Mouse (Mus musculus) common myeloid progenitor, adult 5-6 weeks (primary cell): Measurements from ENCODE around the gene Mb. TPM values are rescaled to one million over a fixed set of nuclear protein-coding genes. Genes with fewer than 3 reads are reported as not detected.

ENCODE experiments used
- ATAC-seq: replicated peaks from 2 replicates; pipeline ENCODE4 v1.8.0; 2016; ENCODE audit warnings: low read depth, mild to moderate bottlenecking, moderate TSS enrichment, inconsistent platforms; ENCODE audit not compliant: poor library complexity, severe bottlenecking
- total RNA-seq: library from RNA; stranded (forward); fragments of 200-1000, 187-1606 nt; gene quantifications from 2 replicates; pipeline ENCODE4 v1.2.3, GENCODE M21; 2017

Mb gene
- total RNA-seq, 1 experiment from 2014 or later, result not detected

DNA sequence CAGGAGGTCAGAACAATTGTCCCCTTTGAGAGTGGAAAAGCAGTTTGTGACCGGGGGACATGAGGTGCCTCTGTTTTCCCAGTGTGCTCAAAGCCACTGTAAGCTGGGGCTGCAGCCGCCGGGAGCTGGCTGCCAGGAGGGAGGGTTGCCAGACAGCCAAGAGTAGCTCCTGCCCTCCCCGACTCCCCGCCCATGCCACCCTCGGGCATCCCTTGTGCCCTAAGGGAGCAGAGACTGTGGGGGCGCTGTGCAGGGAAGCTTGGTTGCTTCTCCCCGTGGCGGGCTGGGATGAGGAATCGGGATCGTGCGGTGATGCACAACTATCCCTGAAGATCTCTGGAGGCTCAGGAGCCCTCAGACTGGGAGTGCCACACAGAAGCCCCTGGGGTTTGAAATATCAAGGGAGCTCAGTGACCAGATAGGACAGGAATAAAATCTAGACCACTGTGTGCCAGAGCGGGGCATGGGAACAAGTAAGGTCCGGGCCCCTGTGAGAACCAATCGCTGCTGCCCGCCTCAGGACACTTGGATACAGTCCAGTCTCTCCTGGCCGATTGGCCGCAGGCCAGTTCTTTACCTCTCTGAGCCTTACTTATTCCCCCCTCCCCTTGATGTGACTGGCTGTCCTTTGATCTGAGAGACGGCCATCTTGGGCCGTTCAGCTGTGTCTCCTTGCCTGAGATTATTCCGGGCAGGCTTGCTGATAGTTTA, 51.4 kb downstream of the Mb start:
- ATAC-seq, result no peak

DNA sequence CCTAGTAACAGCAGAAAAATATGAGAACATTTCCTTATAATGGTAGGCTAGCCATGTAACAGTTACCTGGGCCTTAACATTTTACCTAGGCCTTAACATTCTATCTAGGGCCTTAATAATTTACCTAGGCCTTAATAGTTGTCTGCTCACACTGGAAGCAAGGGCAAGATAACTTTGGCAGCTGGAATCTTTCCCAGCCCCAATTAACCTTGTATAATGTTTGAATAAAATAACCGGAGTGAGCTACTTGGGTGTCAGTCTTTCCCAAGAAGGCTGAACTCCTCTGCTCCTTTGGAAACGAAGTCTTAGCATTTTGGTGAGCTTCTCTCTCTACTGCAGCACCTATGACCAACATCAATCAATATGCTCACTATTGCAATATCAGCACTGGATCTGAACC, 52.4 kb downstream of the Mb start:
- ATAC-seq, result no peak

DNA sequence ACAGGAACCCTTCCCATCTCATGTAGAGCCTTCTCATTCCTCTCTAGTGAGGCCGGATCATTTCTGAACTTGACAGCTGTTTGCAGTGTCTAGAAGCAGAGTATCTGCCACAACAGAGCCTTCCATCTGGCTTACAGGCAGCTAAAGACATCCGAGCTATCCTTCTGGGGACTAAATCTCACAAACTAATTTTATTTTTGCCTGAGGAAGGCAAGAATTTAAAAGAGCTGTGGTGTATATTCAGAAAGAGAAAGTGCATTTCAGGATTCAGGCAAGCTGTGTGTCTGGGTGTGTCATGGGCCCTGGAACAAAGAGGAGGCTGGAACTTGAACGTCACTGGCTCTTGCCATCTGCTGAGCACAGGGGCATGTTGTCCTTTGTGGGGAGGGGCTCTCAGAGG, 56.1 kb downstream of the Mb start:
- ATAC-seq, result no peak

DNA sequence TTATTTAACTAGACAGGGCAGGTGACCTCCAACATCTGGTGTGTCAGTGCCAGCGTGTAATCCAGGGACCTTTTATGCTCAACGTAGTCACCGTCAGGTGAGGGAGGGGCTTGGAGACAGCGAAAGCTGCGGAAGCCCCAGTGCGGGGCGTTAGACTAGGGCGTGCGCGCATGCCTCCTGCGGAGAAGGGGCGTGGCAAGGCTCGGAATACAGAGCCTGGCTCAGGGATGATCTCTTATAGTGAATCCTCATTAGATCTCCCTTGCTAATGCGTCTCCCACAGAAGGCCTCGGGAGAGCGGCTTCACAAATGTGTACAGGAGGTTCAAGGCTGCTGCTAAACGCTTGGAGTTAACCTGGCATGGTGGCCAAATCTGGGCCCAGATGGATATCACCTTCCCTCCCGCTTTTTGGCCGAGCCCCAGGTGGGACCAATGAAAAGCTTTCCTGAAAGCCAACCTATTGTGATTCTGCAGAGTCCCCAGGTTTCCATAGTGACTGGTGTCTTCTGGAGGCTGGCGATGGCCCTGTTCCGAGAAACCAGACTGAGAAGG, 62.9 kb downstream of the Mb start:
- no peak for ATAC-seq

DNA sequence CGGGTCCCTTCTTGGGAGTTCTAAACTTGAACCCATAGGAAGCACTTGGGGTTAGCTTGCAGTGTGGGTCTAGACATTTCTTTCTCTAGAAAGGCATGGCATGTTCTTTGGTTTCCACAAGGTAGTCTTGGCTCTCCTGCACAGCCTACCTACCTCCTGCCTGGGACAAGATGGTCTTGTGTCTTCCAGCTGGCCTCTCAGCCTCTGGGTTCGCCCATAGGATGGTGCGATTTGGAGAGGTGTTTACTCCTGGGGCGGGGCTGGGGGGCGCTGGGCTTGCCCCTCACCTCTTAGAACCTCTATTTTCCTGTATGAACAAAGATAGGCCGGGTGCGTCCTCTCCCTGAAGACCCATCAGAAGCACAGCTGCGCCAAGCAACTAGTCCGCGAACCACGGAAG, 63.3 kb downstream of the Mb start:
- no peak for ATAC-seq

DNA sequence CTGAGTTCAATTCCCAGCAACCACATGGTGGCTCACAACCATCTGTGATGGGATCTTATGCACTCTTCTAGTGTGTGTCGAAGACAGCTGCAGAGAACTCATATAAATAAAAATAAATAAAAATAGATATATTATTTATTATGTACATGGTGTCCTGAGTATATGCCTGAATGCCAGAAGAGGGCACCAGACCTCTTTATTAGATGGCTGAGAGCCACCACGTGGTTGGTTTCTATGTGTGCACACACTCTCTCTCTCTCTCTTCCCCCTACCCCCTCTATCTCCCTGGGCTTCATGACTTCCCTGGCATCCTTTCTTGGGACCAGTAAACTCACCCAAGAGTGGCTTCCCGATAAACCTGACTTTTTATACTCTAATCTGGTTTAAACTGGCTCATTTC, 67.7 kb downstream of the Mb start:
- ATAC-seq, result no peak

DNA sequence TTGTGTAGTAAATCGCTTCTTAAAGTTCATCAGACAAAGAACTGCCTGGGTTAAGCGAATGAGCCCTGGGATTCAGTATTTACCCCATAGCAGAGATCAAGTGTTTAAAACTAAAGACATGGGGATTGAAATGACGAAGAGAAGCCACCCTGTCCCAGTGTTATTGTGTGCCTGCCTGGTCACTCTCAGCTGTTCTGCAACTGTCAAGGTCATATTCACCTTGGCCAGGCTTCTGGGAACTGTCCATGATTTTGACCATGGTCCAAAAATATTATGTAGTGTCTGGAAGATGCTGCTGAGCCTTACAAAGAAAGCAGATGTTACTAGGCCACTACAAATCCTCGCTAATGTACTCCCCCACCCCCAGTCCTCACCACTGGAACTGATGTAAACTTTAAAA, 70.7 kb downstream of the Mb start:
- ATAC-seq, result no peak

DNA sequence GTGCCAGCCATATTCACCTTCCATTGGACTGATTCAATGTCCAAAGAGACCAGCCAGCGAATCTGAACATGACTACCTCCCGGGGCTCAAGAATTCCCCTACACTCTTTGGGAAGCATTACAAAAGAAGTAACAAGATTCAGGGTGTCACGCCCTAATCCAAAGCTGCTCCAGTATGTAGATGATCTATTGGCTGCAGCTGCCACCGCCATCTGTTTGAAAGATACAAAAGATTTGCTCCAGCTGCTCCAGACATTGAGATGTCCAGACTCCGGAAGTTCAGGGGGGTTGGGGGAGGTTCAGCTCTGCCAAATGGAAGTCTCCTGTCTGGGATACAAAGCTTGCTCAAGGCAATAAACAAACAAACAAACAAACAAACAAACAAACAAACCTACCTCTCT, 73.9 kb downstream of the Mb start:
- no peak for ATAC-seq

DNA sequence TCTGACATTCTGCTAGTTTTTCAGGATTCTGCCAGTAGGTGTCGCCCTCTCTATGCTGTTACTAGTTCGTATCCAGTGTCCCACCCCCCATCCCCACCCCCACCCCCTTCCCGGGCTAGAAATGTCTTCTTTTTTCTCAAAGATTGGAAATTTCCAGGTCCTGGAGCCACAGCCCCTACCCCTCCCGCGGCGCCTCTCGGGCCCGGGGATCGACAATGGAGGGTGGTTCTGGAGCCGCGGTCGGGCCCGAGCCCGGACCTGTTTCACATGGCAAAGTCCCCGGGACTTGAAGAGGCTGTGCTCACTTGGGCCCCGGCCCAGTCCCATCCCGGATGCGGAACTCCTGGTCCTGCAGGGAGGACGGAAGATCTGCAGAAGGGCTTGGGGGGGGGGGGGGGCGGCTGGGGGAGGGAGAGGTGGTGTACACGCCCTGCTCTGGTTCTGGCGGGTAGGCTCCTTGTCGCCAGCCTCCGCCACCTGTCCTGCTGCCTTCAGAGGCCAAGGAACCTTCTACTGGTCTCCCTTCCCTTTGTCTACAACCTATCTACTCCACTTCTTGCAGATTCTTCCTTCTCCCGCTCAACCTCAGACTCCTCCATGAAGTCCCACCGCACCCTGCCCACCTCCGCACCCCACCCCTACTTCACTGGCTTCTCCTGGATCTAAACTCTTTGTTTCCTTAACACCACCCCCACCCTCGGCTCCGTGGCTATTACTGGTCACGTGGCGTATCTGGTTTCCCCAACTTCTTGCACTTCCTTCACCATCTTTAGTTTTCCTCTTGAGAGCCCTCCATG, 76.4 kb downstream of the Mb start:
- ATAC-seq, result no peak; the same call in 1 of the 2 replicates

DNA sequence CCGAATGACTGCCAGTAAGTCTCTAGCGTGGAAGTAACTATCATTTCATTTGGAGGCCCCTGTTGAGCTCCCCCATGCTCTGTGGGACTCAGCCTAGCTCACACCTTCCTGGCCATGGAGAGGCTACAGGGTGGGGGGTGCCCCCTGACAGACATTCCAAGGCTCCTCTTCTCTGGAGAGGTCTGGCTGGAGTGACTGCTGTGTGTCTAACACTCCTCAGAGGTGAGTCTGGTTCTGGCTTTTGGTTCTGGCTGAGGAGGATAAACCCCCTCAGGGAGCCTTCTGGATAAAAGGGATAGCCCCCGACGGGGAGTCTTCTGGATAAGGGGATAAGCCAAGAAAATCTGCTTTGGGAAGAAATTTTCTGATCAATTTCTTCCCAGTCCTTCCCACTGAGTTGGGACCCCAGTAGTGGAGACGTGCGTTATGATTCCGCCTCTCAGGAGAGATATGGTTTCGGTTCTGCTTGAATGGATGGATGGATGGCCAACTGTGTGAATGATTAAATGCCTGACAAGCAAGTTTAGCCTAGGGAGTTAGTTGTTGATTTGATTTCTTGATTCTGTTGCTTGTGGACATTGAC, 77.1 kb downstream of the Mb start:
- ATAC-seq, result no peak

DNA sequence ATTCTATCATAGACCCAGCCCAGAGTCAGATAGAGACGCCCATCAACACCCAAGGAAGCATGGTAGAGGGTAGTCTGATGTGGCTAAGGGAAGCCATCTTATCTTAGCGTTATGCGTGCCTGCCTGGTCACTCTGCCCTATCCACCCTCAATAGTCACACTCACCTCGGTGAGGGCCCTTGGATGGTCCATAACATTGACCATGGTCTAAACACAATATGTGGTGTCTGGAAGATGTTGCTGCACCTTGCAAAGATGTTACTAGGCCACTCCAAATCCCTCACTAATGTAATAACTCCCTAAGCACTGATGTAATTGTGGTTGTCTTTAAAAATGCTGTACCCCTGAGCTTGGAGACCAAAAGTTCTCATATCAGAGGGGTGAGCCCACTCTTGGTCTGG, 77.8 kb downstream of the Mb start:
- ATAC-seq, result no peak

Other genes starting within 250 kb of the Mb start
- gene Zfp251, start 179.2 kb downstream of the Mb start, total RNA-seq, result 9.9 and 10.5 TPM in 2 replicates
- gene Zfp7, start 171.4 kb downstream of the Mb start, total RNA-seq, result 8.3 and 12.1 TPM in 2 replicates
- not detected in 2 replicates for gene Gm49527, start 171.3 kb downstream of the Mb start, total RNA-seq
- gene Zfp647, start 125.2 kb downstream of the Mb start, total RNA-seq, result 4.7 and 5.2 TPM in 2 replicates
- gene 1110038F14Rik, start 102.2 kb downstream of the Mb start, total RNA-seq, result 40.5 and 41.1 TPM in 2 replicates
- gene Apol6, start 5.9 kb downstream of the Mb start, total RNA-seq, result not detected in 2 replicates